Mouse (Mus musculus): Measurements from ENCODE around the gene Tmem9b. TPM values are rescaled to one million over a fixed set of nuclear protein-coding genes. Genes with fewer than 3 reads are reported as not detected.
A peak's percentile ranks its signal among the peaks of the same experiment; 100 is the strongest.

Tmem9b gene
- polyA plus RNA-seq, 1 experiment from 2014 or later: 55.4 TPM

GRCm38 (mm10) chr7:109702721-109703120 lies 50.0 kb downstream of the Tmem9b start:
- Histone ChIP-seq H3K9me3 (replicated peaks) (no peaks in the 10 kb centered on the region), H3K27ac (no peak overlapping the region), H3K4me2 (peak overlapping the region; percentile 68), H3K27me3 (no peaks in the 10 kb centered on the region), H3K36me3 (0 out of 2 replicates have a peak, but pooled peaks cover 1% of the 10 kb centered on the region), H3K4me1 (peaks cover 26% of the 10 kb centered on the region), H3K9ac (no peak overlapping the region), H3K4me3 (replicated peaks) (peak overlapping the region; percentile 60; the same call in 1 of the 2 replicates)
- ATAC-seq (replicated peaks; ENCODE audit: low FRiP score): no peak
- WGBS: 45% methylated on average over 4 of the region's 4 CpGs

GRCm38 (mm10) chr7:109700213-109700612 lies 52.5 kb downstream of the Tmem9b start:
- Histone ChIP-seq H3K4me1 (peaks cover 16% of the 10 kb centered on the region), H3K4me3 (replicated peaks) (no peak overlapping the region), H3K9me3 (replicated peaks) (no peaks in the 10 kb centered on the region), H3K9ac (no peak overlapping the region), H3K27me3 (no peaks in the 10 kb centered on the region), H3K4me2 (no peak overlapping the region), H3K27ac (no peak overlapping the region), H3K36me3 (no peaks in the 10 kb centered on the region)
- ATAC-seq (replicated peaks; ENCODE audit: low FRiP score): no peak

GRCm38 (mm10) chr7:109695339-109695726 lies 57.3 kb downstream of the Tmem9b start:
- H3K27me3 ChIP-seq: no peaks in the 10 kb centered on the region
- no peaks in the 10 kb centered on the region for H3K36me3 ChIP-seq
- no peak overlapping the region for H3K4me3 ChIP-seq (replicated peaks)
- ATAC-seq (replicated peaks; ENCODE audit: low FRiP score): no peak
- H3K4me2 ChIP-seq: no peak overlapping the region
- no peak overlapping the region for H3K9ac ChIP-seq
- H3K27ac ChIP-seq: no peak overlapping the region
- 92% methylated on average over 10 of the region's 10 CpGs for WGBS
- no peaks in the 10 kb centered on the region for H3K9me3 ChIP-seq (replicated peaks)
- H3K4me1 ChIP-seq: peaks cover 5% of the 10 kb centered on the region; the same call in 1 of the 2 replicates

- WGBS: 86% methylated on average over 12 of the region's 13 CpGs
Measured at GRCm38 (mm10) chr7:109694576-109695338, 57.9 kb downstream of the Tmem9b start.

GRCm38 (mm10) chr7:109690961-109691360 lies 61.7 kb downstream of the Tmem9b start:
- 60% methylated on average over 5 of the region's 5 CpGs for WGBS

More at GRCm38 (mm10) chr7:109694576-109695338, 57.9 kb downstream of the Tmem9b start:
- Histone ChIP-seq H3K4me1 (peaks cover 5% of the 10 kb centered on the region; the same call in 1 of the 2 replicates), H3K36me3 (no peaks in the 10 kb centered on the region), H3K27ac (no peak overlapping the region), H3K4me2 (no peak overlapping the region), H3K27me3 (no peaks in the 10 kb centered on the region), H3K4me3 (replicated peaks) (no peak overlapping the region), H3K9me3 (replicated peaks) (no peaks in the 10 kb centered on the region), H3K9ac (no peak overlapping the region)
- no peak for ATAC-seq (replicated peaks; ENCODE audit: low FRiP score)

GRCm38 (mm10) chr7:109690101-109690500 lies 62.6 kb downstream of the Tmem9b start:
- peaks cover 18% of the 10 kb centered on the region; the same call in 1 of the 2 replicates for H3K4me1 ChIP-seq
- H3K27ac ChIP-seq: no peak overlapping the region
- H3K9me3 ChIP-seq (replicated peaks): no peaks in the 10 kb centered on the region
- H3K9ac ChIP-seq: no peak overlapping the region
- H3K4me2 ChIP-seq: no peak overlapping the region
- no peak overlapping the region for H3K4me3 ChIP-seq (replicated peaks)
- H3K36me3 ChIP-seq: no peaks in the 10 kb centered on the region
- H3K27me3 ChIP-seq: no peaks in the 10 kb centered on the region
- ATAC-seq (replicated peaks; ENCODE audit: low FRiP score): no peak
- 90% methylated on average over 3 of the region's 3 CpGs for WGBS

More at GRCm38 (mm10) chr7:109690961-109691360, 61.7 kb downstream of the Tmem9b start:
- Histone ChIP-seq H3K27me3 (no peaks in the 10 kb centered on the region), H3K4me3 (replicated peaks) (no peak overlapping the region), H3K27ac (no peak overlapping the region), H3K9me3 (replicated peaks) (no peaks in the 10 kb centered on the region), H3K9ac (no peak overlapping the region), H3K36me3 (no peaks in the 10 kb centered on the region), H3K4me2 (no peak overlapping the region), H3K4me1 (peaks cover 18% of the 10 kb centered on the region; the same call in 1 of the 2 replicates)
- ATAC-seq (replicated peaks; ENCODE audit: low FRiP score): no peak

GRCm38 (mm10) chr7:109686585-109687128 lies 66.0 kb downstream of the Tmem9b start:
- Histone ChIP-seq H3K4me2 (no peak overlapping the region), H3K27ac (no peak overlapping the region), H3K9ac (no peak overlapping the region), H3K27me3 (no peaks in the 10 kb centered on the region), H3K9me3 (replicated peaks) (no peaks in the 10 kb centered on the region), H3K4me3 (replicated peaks) (no peak overlapping the region), H3K4me1 (peaks cover 18% of the 10 kb centered on the region; the same call in 1 of the 2 replicates), H3K36me3 (no peaks in the 10 kb centered on the region)
- no peak for ATAC-seq (replicated peaks; ENCODE audit: low FRiP score)
- whole genome bisulfite sequencing: 52% methylated on average over 9 of the region's 9 CpGs

Other genes with a start within 250 kb of the Tmem9b start
- gene Trim66, start 244.7 kb downstream of the Tmem9b start, polyA plus RNA-seq (2015; fragmentation: Nextera tagmentation; extraction: Ambion mirVana): 0.03 TPM in 1 of 2 replicates, not detected in the other
- gene Rpl27a, start 233.7 kb downstream of the Tmem9b start, polyA plus RNA-seq (2015; fragmentation: Nextera tagmentation; extraction: Ambion mirVana): 135 and 148 TPM in 2 replicates
- gene St5, start 49.3 kb downstream of the Tmem9b start, polyA plus RNA-seq (2015; fragmentation: Nextera tagmentation; extraction: Ambion mirVana): 34.5 and 35.4 TPM in 2 replicates
- 27.2 and 31.3 TPM in 2 replicates for gene Akip1, start 49.2 kb downstream of the Tmem9b start, polyA plus RNA-seq (2015; fragmentation: Nextera tagmentation; extraction: Ambion mirVana)
- 0.19 TPM in 1 of 2 replicates, not detected in the other for gene BC051019, start 29.0 kb downstream of the Tmem9b start, polyA plus RNA-seq (2015; fragmentation: Nextera tagmentation; extraction: Ambion mirVana)
- 0.24 TPM in 1 of 2 replicates, not detected in the other for gene Ascl3, start 21.1 kb downstream of the Tmem9b start, polyA plus RNA-seq (2015; fragmentation: Nextera tagmentation; extraction: Ambion mirVana)
- gene Nrip3, start 29.1 kb upstream of the Tmem9b start, polyA plus RNA-seq (2015; fragmentation: Nextera tagmentation; extraction: Ambion mirVana): 0.53 and 0.57 TPM in 2 replicates
- 0.89 and 1.0 TPM in 2 replicates for gene Scube2, start 112.8 kb upstream of the Tmem9b start, polyA plus RNA-seq (2015; fragmentation: Nextera tagmentation; extraction: Ambion mirVana)
- gene Dennd5a, start 207.6 kb upstream of the Tmem9b start, polyA plus RNA-seq (2015; fragmentation: Nextera tagmentation; extraction: Ambion mirVana): 31.4 and 31.6 TPM in 2 replicates
- gene Tmem41b, start 234.1 kb upstream of the Tmem9b start, polyA plus RNA-seq (2015; fragmentation: Nextera tagmentation; extraction: Ambion mirVana): 59.5 and 69.1 TPM in 2 replicates